Mouse (Mus musculus) spleen, adult 2 months (tissue): Measurements from ENCODE around the gene Stx17.

ENCODE experiments used
- CTCF ChIP-seq: fragments of 200-500 bp; IDR thresholded peaks from 2 replicates; pipeline ENCODE4 v1.5.1; 2011; ENCODE audit warnings: mild to moderate bottlenecking, inconsistent platforms; ENCODE audit not compliant: insufficient read depth, insufficient read length, insufficient replicate concordance; ENCODE audit errors: extremely low read depth
- POLR2A ChIP-seq: fragments of 200-500 bp; IDR thresholded peaks from 2 replicates; pipeline ENCODE4 v1.6.1; 2011; ENCODE audit warnings: low read depth, low read length, inconsistent platforms

DNA sequence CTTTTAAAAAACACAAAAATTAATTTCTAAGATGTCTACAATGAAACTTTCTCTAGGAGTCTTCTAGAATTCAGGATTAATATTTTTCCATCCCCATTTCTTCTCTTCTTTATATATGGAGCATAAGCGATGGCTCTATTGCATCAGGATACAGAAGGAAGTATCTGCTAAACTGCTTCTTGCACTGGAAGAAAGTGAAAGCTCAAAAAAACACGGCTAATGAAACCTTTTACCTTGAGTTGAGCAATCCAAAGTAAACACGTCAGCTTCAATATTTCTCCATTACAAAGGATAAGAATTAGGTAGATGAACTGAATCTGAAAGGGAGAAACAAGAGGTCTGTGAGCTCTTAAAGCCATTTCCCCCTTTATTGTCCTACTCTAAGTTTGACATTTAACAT is 8.0 kb downstream of the Stx17 start:
- TF ChIP-seq POLR2A (no peak), CTCF (no peak)
